In genomic region chr13:52572451-52573446, GRCm38 (mm10) we compare ENCODE assay signal across 10 mouse cellular contexts. TPM values are rescaled to one million over a fixed set of nuclear protein-coding genes. Genes with fewer than 3 reads are reported as not detected.
DNase-seq lines count a peak whose midpoint lies in the region; ATAC-seq and TF ChIP-seq lines count a peak whose summit lies in the region.
"Had no signal": no experiment of that assay in that cellular context is flagged by ENCODE, and none has a peak within 500 bp of the region (broad histone marks: within the 10 kb centered on the region; RNA-seq: fewer than 3 reads in every experiment).

No protein-coding gene starts in this region.

- no peak overlapping the region for H3K9ac ChIP-seq in kidney, embryonic 14.5 days (ENCODE audit: low read depth, low read length)
- H3K9ac ChIP-seq: embryonic facial prominence, embryonic 15.5 days had no signal

- no peak overlapping the region for H3K4me2 ChIP-seq in kidney, embryonic 14.5 days (replicated peaks; ENCODE audit: low read depth, low read length)
- H3K4me2 ChIP-seq: embryonic facial prominence, embryonic 15.5 days had no signal

- H3K9me3 ChIP-seq in kidney, embryonic 14.5 days (ENCODE audit: control insufficient read depth, low read length) = no peaks in the 10 kb centered on the region
- H3K9me3 ChIP-seq: embryonic facial prominence, embryonic 15.5 days had no signal

- H3K27me3 ChIP-seq in kidney, adult 2 months (replicated peaks; ENCODE audit: control insufficient read depth, insufficient read depth, low read length) = no peaks in the 10 kb centered on the region
- no peaks in the 10 kb centered on the region for H3K27me3 ChIP-seq in kidney, embryonic 14.5 days (ENCODE audit: control insufficient read depth, insufficient read depth, low read length)
- H3K27me3 ChIP-seq in cerebellum, adult 2 months (ENCODE audit: control insufficient read depth, insufficient read depth, low read length) = no peaks in the 10 kb centered on the region

- no peak for TF ChIP-seq CTCF in kidney, adult 2 months (conservative IDR thresholded peaks at IDR 0.05; ENCODE audit: insufficient read depth, insufficient read length, low read depth, low read length)
- TF ChIP-seq CTCF in cerebellum, adult 2 months (IDR thresholded peaks at IDR 0.05; ENCODE audit: borderline replicate concordance, insufficient read depth, low read depth, low read length) = no peak

- no peak overlapping the region for H3K27ac ChIP-seq in kidney, adult 2 months (ENCODE audit: insufficient read depth, low read depth, low read length)
- no peak overlapping the region for H3K27ac ChIP-seq in kidney, embryonic 14.5 days (ENCODE audit: low read depth, low read length)
- no peak overlapping the region for H3K27ac ChIP-seq in cerebellum, adult 2 months (ENCODE audit: insufficient read depth, low read length)
- H3K27ac ChIP-seq: embryonic facial prominence, embryonic 15.5 days had no signal

- no peak for ATAC-seq in kidney, embryonic 14.5 days (ENCODE audit: low FRiP score, low TSS enrichment)
- ATAC-seq in granulocyte monocyte progenitor cell, adult 5-6 weeks (replicated peaks; ENCODE audit: poor library complexity, severe bottlenecking) = peak; percentile 83
- peak; percentile 73 for ATAC-seq in monocyte, adult 5-6 weeks (replicated peaks; ENCODE audit: insufficient number of reproducible peaks, low FRiP score, low TSS enrichment, poor library complexity, severe bottlenecking)
- ATAC-seq in megakaryocyte-erythroid progenitor cell, adult 5-6 weeks (replicated peaks; ENCODE audit: low FRiP score, low TSS enrichment, poor library complexity, severe bottlenecking) = no peak

- H3K36me3 ChIP-seq in kidney, adult 2 months (ENCODE audit: control insufficient read depth, insufficient read depth, low read length) = no peaks in the 10 kb centered on the region
- H3K36me3 ChIP-seq in kidney, embryonic 14.5 days (ENCODE audit: control insufficient read depth, insufficient read depth, low read length) = no peaks in the 10 kb centered on the region
- H3K36me3 ChIP-seq: embryonic facial prominence, embryonic 15.5 days had no signal

- no peak for TF ChIP-seq POLR2A in kidney, adult 2 months (IDR thresholded peaks at IDR 0.05; ENCODE audit: low read depth, low read length)
- TF ChIP-seq POLR2A in cerebellum, adult 2 months (IDR thresholded peaks at IDR 0.05; ENCODE audit: borderline replicate concordance, insufficient read depth, low read length) = no peak

- no peaks in the 10 kb centered on the region for H3K4me1 ChIP-seq in kidney, adult 2 months (ENCODE audit: control insufficient read depth, insufficient read depth, low read length)
- peaks cover 10% of the 10 kb centered on the region for H3K4me1 ChIP-seq in kidney, embryonic 14.5 days (ENCODE audit: control insufficient read depth, insufficient read depth, low read length)
- H3K4me1 ChIP-seq in cerebellum, adult 2 months (ENCODE audit: control insufficient read depth, insufficient read depth, low read length) = no peaks in the 10 kb centered on the region

- H3K4me3 ChIP-seq in kidney, adult 2 months (ENCODE audit: insufficient read depth, low read depth, low read length) = no peak overlapping the region
- H3K4me3 ChIP-seq in kidney, embryonic 14.5 days (ENCODE audit: low read length) = no peak overlapping the region
- H3K4me3 ChIP-seq in cerebellum, adult 2 months (replicated peaks; ENCODE audit: insufficient read depth, low read depth, low read length) = no peak overlapping the region
- H3K4me3 ChIP-seq: embryonic facial prominence, embryonic 15.5 days had no signal

- WGBS in kidney, adult 2 months = 68% methylated on average over 9 of the region's 9 CpGs
- WGBS in kidney, embryonic 14.5 days = 76% methylated on average over 9 of the region's 9 CpGs
- 82% methylated on average over 9 of the region's 9 CpGs for WGBS in cerebellum, adult 2 months

- DNase-seq in kidney, adult 2 months = peak; percentile 19
- peak; percentile 78 for DNase-seq in ES-CJ7 (ENCODE audit: low read depth, low spot score)
- DNase-seq in thymus, adult 18-20 months = no peak
- DNase-seq in cerebellum, adult 2 months = no peak
- DNase-seq: cerebellum, adult 18-20 months had no signal

RNA-seq across cellular contexts. Expression of gene Syk, which starts 10.2 kb away (rescaled TPM):
- 1.9 and 4.7 TPM in 2 replicates for polyA plus RNA-seq in kidney, adult 2 months (2012; rRNA removed)
- polyA plus RNA-seq in kidney, embryonic 14.5 days (2014; fragmentation: Nextera tagmentation; extraction: Ambion mirVana) = 5.9 and 10.0 TPM in 2 replicates
- 60.0 and 80.7 TPM in 2 replicates for total RNA-seq in granulocyte monocyte progenitor cell, adult 5-6 weeks (2014; fragmentation: Nextera tagmentation)
- total RNA-seq in granulocyte monocyte progenitor cell, adult 5-6 weeks (2017) = 64.1 and 70.9 TPM in 2 replicates
- total RNA-seq in monocyte, adult 5-6 weeks (2017) = 284 to 318 TPM (median 288 TPM) in 3 replicates
- 0.68 and 0.77 TPM in 2 replicates for polyA plus RNA-seq in cerebellum, adult 2 months (2012; rRNA removed)
- 28.9 and 34.0 TPM in 2 replicates for total RNA-seq in megakaryocyte-erythroid progenitor cell, adult 5-6 weeks (2014; fragmentation: Nextera tagmentation)
- 25.6 and 43.6 TPM in 2 replicates for total RNA-seq in megakaryocyte-erythroid progenitor cell, adult 5-6 weeks (2017)

RNA-seq across cellular contexts. Expression of gene Diras2, which starts 41.7 kb away (rescaled TPM):
- polyA plus RNA-seq in kidney, adult 2 months (2012; rRNA removed) = 0.08 and 0.10 TPM in 2 replicates
- 0.18 and 0.23 TPM in 2 replicates for polyA plus RNA-seq in kidney, embryonic 14.5 days (2014; fragmentation: Nextera tagmentation; extraction: Ambion mirVana)
- total RNA-seq in granulocyte monocyte progenitor cell, adult 5-6 weeks (2014; fragmentation: Nextera tagmentation) = 1.4 and 3.8 TPM in 2 replicates
- 2.7 and 4.5 TPM in 2 replicates for total RNA-seq in granulocyte monocyte progenitor cell, adult 5-6 weeks (2017)
- 0.19 to 1.4 TPM (median 1.4 TPM) in 3 replicates for total RNA-seq in monocyte, adult 5-6 weeks (2017)
- polyA plus RNA-seq in cerebellum, adult 2 months (2012; rRNA removed) = 241 and 269 TPM in 2 replicates
- 0.22 TPM in 1 of 2 replicates, not detected in the other for total RNA-seq in megakaryocyte-erythroid progenitor cell, adult 5-6 weeks (2014; fragmentation: Nextera tagmentation)
- 0.47 and 0.57 TPM in 2 replicates for total RNA-seq in megakaryocyte-erythroid progenitor cell, adult 5-6 weeks (2017)

Comparison
In these comparisons a context has a peak if more than half of its experiments do, and no peak if none do; other contexts are left out.
1. DNase-seq: peak in kidney, adult 2 months (single experiment) and ES-CJ7 (single experiment); none in thymus, adult 18-20 months (0 of 2) and cerebellum, adult 2 months (0 of 2).
2. ATAC-seq: peak in granulocyte monocyte progenitor cell, adult 5-6 weeks (single experiment) and monocyte, adult 5-6 weeks (single experiment); none in kidney, embryonic 14.5 days (single experiment) and megakaryocyte-erythroid progenitor cell, adult 5-6 weeks (single experiment).